Mouse (Mus musculus): Measurements from ENCODE around the gene Fcer1g. TPM values are rescaled to one million over a fixed set of nuclear protein-coding genes. Genes with fewer than 3 reads are reported as not detected.

Gene Fcer1g
- polyA plus RNA-seq, 1 experiment from 2014 or later, result 55.3 TPM

DNA sequence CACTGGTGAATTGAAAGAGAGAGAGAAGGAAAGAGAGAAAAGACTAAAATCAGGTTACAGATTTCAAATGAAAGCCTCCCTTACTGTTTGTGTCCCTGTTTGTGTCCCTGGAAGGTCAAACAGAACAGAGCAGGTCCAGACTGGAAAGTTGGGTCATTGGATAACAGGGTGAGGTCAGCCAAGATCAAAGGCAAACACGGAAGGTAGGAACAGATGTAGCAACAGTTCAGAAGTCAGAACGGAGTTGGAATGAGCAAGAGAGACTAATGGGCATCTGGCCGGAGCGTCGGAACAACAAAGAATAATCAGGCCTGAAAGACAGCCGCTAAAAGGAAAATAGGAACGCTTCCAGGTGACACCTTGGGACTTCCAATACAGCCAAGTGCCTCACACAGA lies 29.9 kb downstream of the Fcer1g start:
- DNase-seq (ENCODE audit: low spot score), result no peak
- H3K9me3 ChIP-seq (ENCODE audit: control insufficient read depth, low read length), result no peaks in the 10 kb centered on the region
- H3K4me3 ChIP-seq (ENCODE audit: low read depth, low read length), result no peak overlapping the region
- no peaks in the 10 kb centered on the region for H3K27me3 ChIP-seq (replicated peaks; ENCODE audit: control insufficient read depth, insufficient read depth, low read length)
- no peak overlapping the region for H3K9ac ChIP-seq (ENCODE audit: low read length)
- H3K4me1 ChIP-seq (replicated peaks; ENCODE audit: control insufficient read depth, insufficient read depth, low read length), result no peaks in the 10 kb centered on the region
- 64% methylated on average over 7 of the region's 7 CpGs for WGBS
- no peaks in the 10 kb centered on the region for H3K36me3 ChIP-seq (ENCODE audit: control insufficient read depth, insufficient read depth, low read length)
- H3K4me2 ChIP-seq (ENCODE audit: low read length), result no peak overlapping the region
- no peak for ATAC-seq (replicated peaks; ENCODE audit: low FRiP score, low TSS enrichment, low read depth)
- no peak overlapping the region for H3K27ac ChIP-seq (ENCODE audit: low read depth)

GRCm38 (mm10) chr1:171203471-171204248 lies 30.5 kb downstream of the Fcer1g start:
- H3K36me3 ChIP-seq (ENCODE audit: control insufficient read depth, insufficient read depth, low read length), result no peaks in the 10 kb centered on the region
- ATAC-seq (replicated peaks; ENCODE audit: low FRiP score, low TSS enrichment, low read depth) (no peak), DNase-seq (ENCODE audit: low spot score) (no peak)
- no peaks in the 10 kb centered on the region for H3K27me3 ChIP-seq (replicated peaks; ENCODE audit: control insufficient read depth, insufficient read depth, low read length)
- no peaks in the 10 kb centered on the region for H3K4me1 ChIP-seq (replicated peaks; ENCODE audit: control insufficient read depth, insufficient read depth, low read length)
- 50% methylated on average over 11 of the region's 11 CpGs for WGBS
- H3K27ac ChIP-seq (ENCODE audit: low read depth), result no peak overlapping the region
- H3K4me3 ChIP-seq (ENCODE audit: low read depth, low read length), result no peak overlapping the region
- no peak overlapping the region for H3K4me2 ChIP-seq (ENCODE audit: low read length)
- no peaks in the 10 kb centered on the region for H3K9me3 ChIP-seq (ENCODE audit: control insufficient read depth, low read length)
- H3K9ac ChIP-seq (ENCODE audit: low read length), result no peak overlapping the region

- H3K27ac ChIP-seq (ENCODE audit: low read depth), result no peak overlapping the region
- H3K27me3 ChIP-seq (replicated peaks; ENCODE audit: control insufficient read depth, insufficient read depth, low read length), result peaks cover 13% of the 10 kb centered on the region
- no peak overlapping the region for H3K4me3 ChIP-seq (ENCODE audit: low read depth, low read length)
- H3K9ac ChIP-seq (ENCODE audit: low read length), result no peak overlapping the region
- peaks cover 1% of the 10 kb centered on the region; the same call in 1 of the 2 replicates for H3K4me1 ChIP-seq (replicated peaks; ENCODE audit: control insufficient read depth, insufficient read depth, low read length)
- ATAC-seq (replicated peaks; ENCODE audit: low FRiP score, low TSS enrichment, low read depth), result no peak
- no peaks in the 10 kb centered on the region for H3K9me3 ChIP-seq (ENCODE audit: control insufficient read depth, low read length)
- H3K4me2 ChIP-seq (ENCODE audit: low read length), result no peak overlapping the region
- no peaks in the 10 kb centered on the region for H3K36me3 ChIP-seq (ENCODE audit: control insufficient read depth, insufficient read depth, low read length)
- DNase-seq (ENCODE audit: low spot score), result no peak
- 97% methylated on average over 1 of the region's 1 CpGs for WGBS
These were observed 33.4 kb downstream of the Fcer1g start for GRCm38 (mm10) chr1:171200769-171201168.

DNA sequence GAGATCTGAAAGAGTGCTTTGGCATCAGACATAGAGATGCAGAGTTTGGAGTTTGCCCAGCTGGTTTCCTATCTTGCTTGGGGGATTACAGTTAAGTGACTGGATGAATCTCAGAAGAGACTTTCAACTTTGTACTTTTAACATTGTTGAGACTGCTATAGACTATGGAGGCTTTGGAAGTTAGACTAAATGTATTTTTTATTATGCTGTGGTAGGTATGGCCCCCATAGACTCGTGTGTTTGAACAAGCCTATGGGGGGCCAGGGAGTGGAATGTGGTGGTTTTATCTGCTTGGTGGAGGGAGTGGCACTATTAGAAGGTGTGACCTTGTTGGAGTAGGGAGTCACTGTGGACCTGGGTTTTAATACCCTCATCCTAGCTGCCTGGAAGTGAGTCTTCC lies 34.6 kb downstream of the Fcer1g start:
- peaks cover 23% of the 10 kb centered on the region for H3K27me3 ChIP-seq (replicated peaks; ENCODE audit: control insufficient read depth, insufficient read depth, low read length)
- H3K4me2 ChIP-seq (ENCODE audit: low read length), result no peak overlapping the region
- H3K9me3 ChIP-seq (ENCODE audit: control insufficient read depth, low read length), result no peaks in the 10 kb centered on the region
- H3K36me3 ChIP-seq (ENCODE audit: control insufficient read depth, insufficient read depth, low read length), result no peaks in the 10 kb centered on the region
- WGBS, result 50% methylated on average over 1 of the region's 1 CpGs
- no peak overlapping the region for H3K9ac ChIP-seq (ENCODE audit: low read length)
- no peak overlapping the region for H3K27ac ChIP-seq (ENCODE audit: low read depth)
- H3K4me1 ChIP-seq (replicated peaks; ENCODE audit: control insufficient read depth, insufficient read depth, low read length), result peaks cover 6% of the 10 kb centered on the region; the same call in 1 of the 2 replicates
- H3K4me3 ChIP-seq (ENCODE audit: low read depth, low read length), result no peak overlapping the region
- ATAC-seq (replicated peaks; ENCODE audit: low FRiP score, low TSS enrichment, low read depth) (no peak), DNase-seq (ENCODE audit: low spot score) (no peak)

DNA sequence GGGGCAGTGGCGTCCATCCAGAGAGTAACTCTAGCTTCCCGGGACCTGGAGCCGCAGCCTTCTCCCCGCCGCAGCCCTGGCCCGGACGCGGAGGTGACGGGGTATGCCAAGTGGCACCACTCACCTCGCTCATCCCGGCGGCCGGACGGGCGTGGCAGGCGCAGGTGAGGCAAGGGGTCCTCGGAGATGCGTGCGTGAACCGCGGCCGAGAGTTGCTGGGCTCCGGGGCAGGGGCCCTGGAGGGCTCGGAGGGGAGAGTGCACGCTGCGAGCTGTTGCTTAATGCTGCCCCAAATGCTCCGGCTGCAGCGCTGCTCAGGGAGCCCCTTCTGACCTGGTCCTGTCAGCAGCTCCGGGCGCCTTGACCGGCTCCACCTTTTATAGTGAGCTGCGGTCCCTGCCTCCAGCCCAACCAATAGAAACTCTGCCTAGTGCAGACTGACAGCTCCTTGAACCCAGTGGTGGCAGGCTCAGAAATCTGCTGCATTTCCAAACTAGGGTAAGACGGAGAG lies 38.2 kb downstream of the Fcer1g start, which contains the start of gene Pcp4l1:
Gene Pcp4l1, minus strand, starts transcription at position 382 of the 511 bp plus-strand sequence.
- Histone ChIP-seq H3K36me3 (ENCODE audit: control insufficient read depth, insufficient read depth, low read length) (no peaks in the 10 kb centered on the region), H3K27ac (ENCODE audit: low read depth) (no peak within 1 kb of the TSS), H3K9me3 (ENCODE audit: control insufficient read depth, low read length) (no peaks in the 10 kb centered on the region), H3K9ac (ENCODE audit: low read length) (peak within 1 kb of the TSS; percentile 36), H3K4me2 (ENCODE audit: low read length) (peak within 1 kb of the TSS; percentile 94), H3K27me3 (replicated peaks; ENCODE audit: control insufficient read depth, insufficient read depth, low read length) (peaks cover 33% of the 10 kb centered on the region), H3K4me1 (replicated peaks; ENCODE audit: control insufficient read depth, insufficient read depth, low read length) (peaks cover 29% of the 10 kb centered on the region), H3K4me3 (ENCODE audit: low read depth, low read length) (peak within 1 kb of the TSS; percentile 50)
- under 1% methylated on average over 33 of the region's 33 CpGs for WGBS
- peak; percentile 75 for DNase-seq (ENCODE audit: low spot score)
- peak; percentile 80 for ATAC-seq (replicated peaks; ENCODE audit: low FRiP score, low TSS enrichment, low read depth)

GRCm38 (mm10) chr1:171195046-171195822 lies 38.9 kb downstream of the Fcer1g start:
- H3K27ac ChIP-seq (ENCODE audit: low read depth), result no peak overlapping the region
- ATAC-seq (replicated peaks; ENCODE audit: low FRiP score, low TSS enrichment, low read depth) (no peak), DNase-seq (ENCODE audit: low spot score) (no peak)
- H3K9me3 ChIP-seq (ENCODE audit: control insufficient read depth, low read length), result no peaks in the 10 kb centered on the region
- 13% methylated on average over 20 of the region's 20 CpGs for WGBS
- H3K4me3 ChIP-seq (ENCODE audit: low read depth, low read length), result peak overlapping the region; percentile 50
- peak overlapping the region; percentile 36; the same call in 1 of the 2 replicates for H3K9ac ChIP-seq (ENCODE audit: low read length)
- peak overlapping the region; percentile 94 for H3K4me2 ChIP-seq (ENCODE audit: low read length)
- no peaks in the 10 kb centered on the region for H3K36me3 ChIP-seq (ENCODE audit: control insufficient read depth, insufficient read depth, low read length)
- peaks cover 29% of the 10 kb centered on the region for H3K4me1 ChIP-seq (replicated peaks; ENCODE audit: control insufficient read depth, insufficient read depth, low read length)
- H3K27me3 ChIP-seq (replicated peaks; ENCODE audit: control insufficient read depth, insufficient read depth, low read length), result peaks cover 33% of the 10 kb centered on the region

GRCm38 (mm10) chr1:171193911-171194830 lies 40.0 kb downstream of the Fcer1g start:
- no peaks in the 10 kb centered on the region for H3K9me3 ChIP-seq (ENCODE audit: control insufficient read depth, low read length)
- H3K27me3 ChIP-seq (replicated peaks; ENCODE audit: control insufficient read depth, insufficient read depth, low read length), result peaks cover 33% of the 10 kb centered on the region
- ATAC-seq (replicated peaks; ENCODE audit: low FRiP score, low TSS enrichment, low read depth) (no peak), DNase-seq (ENCODE audit: low spot score) (no peak)
- H3K27ac ChIP-seq (ENCODE audit: low read depth), result no peak overlapping the region
- H3K9ac ChIP-seq (ENCODE audit: low read length), result no peak overlapping the region
- H3K4me2 ChIP-seq (ENCODE audit: low read length), result peak overlapping the region; percentile 51
- no peaks in the 10 kb centered on the region for H3K36me3 ChIP-seq (ENCODE audit: control insufficient read depth, insufficient read depth, low read length)
- 25% methylated on average over 11 of the region's 11 CpGs for WGBS
- H3K4me1 ChIP-seq (replicated peaks; ENCODE audit: control insufficient read depth, insufficient read depth, low read length), result peaks cover 36% of the 10 kb centered on the region
- peak overlapping the region; percentile 27; the same call in 1 of the 2 replicates for H3K4me3 ChIP-seq (ENCODE audit: low read depth, low read length)
